Mouse (Mus musculus) heart, adult 2 months (tissue): ENCODE data around the gene Edem2.

ENCODE experiments used
- CTCF ChIP-seq: fragments of 200-600 bp; IDR thresholded peaks from 2 replicates; pipeline ENCODE4 v1.8.1; 2022; ENCODE audit warnings: antibody characterized with exemption, mild to moderate bottlenecking, moderate library complexity
- POLR2A ChIP-seq: fragments of 200-500 bp; IDR thresholded peaks from 2 replicates; pipeline ENCODE4 v1.6.1; 2011; ENCODE audit warnings: mild to moderate bottlenecking, low read depth, low read length, control low read depth; ENCODE audit not compliant: insufficient read depth

DNA sequence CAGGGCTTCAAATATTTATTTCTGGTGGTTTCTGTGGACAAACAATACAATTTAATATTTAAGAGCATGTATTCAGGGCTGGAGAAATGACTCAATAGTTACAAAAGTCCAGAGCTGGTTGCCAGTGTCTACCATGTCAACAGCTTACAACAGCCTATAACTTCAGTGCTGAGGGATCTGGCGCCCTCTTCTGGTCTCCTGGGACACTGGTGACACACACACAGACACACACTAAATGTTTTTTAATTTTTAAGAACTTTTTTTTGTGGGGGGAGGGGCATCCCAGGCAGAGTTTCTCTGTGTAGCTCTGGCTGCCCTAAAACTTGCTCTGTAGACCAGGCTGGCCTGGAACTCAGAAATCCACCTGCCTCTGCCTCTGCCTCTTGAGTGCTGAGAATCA lies 26.5 kb upstream of the Edem2 start:
- TF ChIP-seq POLR2A (no peak), CTCF (peak; percentile 68)
